Mouse (Mus musculus): Measurements from ENCODE around the gene Esp31.

DNA sequence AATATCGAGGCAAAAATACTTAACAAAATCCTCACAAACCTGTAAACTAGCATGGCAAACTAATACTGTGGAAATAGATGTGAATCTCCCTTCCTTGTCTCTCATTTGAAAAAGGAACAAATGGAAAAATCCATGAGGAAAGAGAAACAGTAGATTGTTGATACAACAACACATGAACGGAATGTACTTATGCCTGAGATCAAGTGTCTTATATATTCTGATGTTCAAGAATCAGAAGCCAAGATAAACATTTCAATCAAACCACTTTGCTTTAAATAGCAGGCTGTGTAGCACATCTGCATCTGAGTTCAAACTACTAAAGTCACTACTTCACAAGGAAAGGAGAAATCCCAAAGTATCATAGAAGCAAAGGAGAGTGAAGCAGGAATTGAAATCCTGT, at the start of gene Esp31:
- no peak for TF ChIP-seq CTCF (IDR thresholded peaks at IDR 0.05; ENCODE audit: borderline replicate concordance, control insufficient read depth, extremely low read depth, insufficient read depth, low read length, poor library complexity)
- TF ChIP-seq POLR2A (IDR thresholded peaks at IDR 0.05; ENCODE audit: control insufficient read depth, extremely low read depth, insufficient read depth, low read length, poor library complexity), result no peak

All from thymus, adult 2 months (tissue).